Mouse (Mus musculus) heart, postnatal 10 days (tissue): Measurements from ENCODE around the gene Nup37. TPM values are rescaled to one million over a fixed set of nuclear protein-coding genes. Genes with fewer than 3 reads are reported as not detected.

Source experiments
- DNase-seq, 2 experiments: peaks; one replicate each; pipeline ENCODE4 v3.0.0; 2021
- intact Hi-C: fragments of 180-260 bp; cut with DNase I; formaldehyde crosslinking; loops from one replicate; pipeline ENCODE4 v1.15.1; 2025
- total RNA-seq, 2 experiments: library from RNA; stranded (reverse); gene quantifications; 2 replicates each; pipeline ENCODE4 v1.2.3; 2021

Gene Nup37
- total RNA-seq, 2 experiments from 2014 or later = 8.9 to 10.4 TPM

- no peak for DNase-seq
- intact Hi-C loops = no loop called here
Observed at GRCm38 (mm10) chr10:88221718-88222117, 74.9 kb downstream of the Nup37 start.

GRCm38 (mm10) chr10:88225421-88225820 is 78.6 kb downstream of the Nup37 start:
- intact Hi-C loops = no loop called here
- no peak for DNase-seq

- intact Hi-C loops = no loop called here
- no peak for DNase-seq
Observed at GRCm38 (mm10) chr10:88227962-88228361, 81.2 kb downstream of the Nup37 start.

Other genes with a start within 250 kb of the Nup37 start
- gene Pmch, start 55.9 kb upstream of the Nup37 start, total RNA-seq = not detected
- gene Parpbp, start 51 bp upstream of the Nup37 start, total RNA-seq = 1 to 10 TPM; 4.0 to 4.8 TPM
- gene Washc3, start 54.1 kb downstream of the Nup37 start, total RNA-seq = 10 to 100 TPM; 30.0 to 31.5 TPM
- 1 to 10 TPM; 3.0 to 4.2 TPM for gene Dram1, start 232.1 kb downstream of the Nup37 start, total RNA-seq
- gene Gnptab, start 232.1 kb downstream of the Nup37 start, total RNA-seq = 10 to 100 TPM; 33.1 to 36.8 TPM